Mouse (Mus musculus) ES-E14 (cell line): Measurements from ENCODE around the gene Sctr. TPM values are rescaled to one million over a fixed set of nuclear protein-coding genes. Genes with fewer than 3 reads are reported as not detected.

ENCODE experiments used
- DNase-seq: peaks from one replicate; pipeline ENCODE4 v3.0.0-alpha.2; 2013; ENCODE audit warnings: low read depth, low spot score
- H3K27ac ChIP-seq: 2 replicates; pipeline ENCODE4 v1.5.1; 2012; ENCODE audit warnings: low read depth, mild to moderate bottlenecking, low read length, moderate library complexity, mixed read lengths; ENCODE audit not compliant: poor library complexity, insufficient read depth, severe bottlenecking
- H3K36me3 ChIP-seq: 2 replicates; pipeline ENCODE4 v1.6.1; 2012; ENCODE audit warnings: mild to moderate bottlenecking, low read length, moderate library complexity, mixed read lengths; ENCODE audit not compliant: control insufficient read depth, poor library complexity, insufficient read depth, severe bottlenecking
- H3K4me1 ChIP-seq, 2 experiments: fragments of 150-350 bp in 1 of 2; sonication (generic) in 1 of 2; 2 replicates each; pipeline ENCODE4 v1.6.1; 2012; ENCODE audit warnings: low read length in 2 of 2, mild to moderate bottlenecking in 1 of 2, mixed read lengths in 1 of 2; ENCODE audit not compliant: control insufficient read depth in 2 of 2, insufficient read depth in 2 of 2, poor library complexity in 1 of 2
- H3K4me3 ChIP-seq, 2 experiments: fragments of 150-350 bp in 1 of 2; sonication (generic) in 1 of 2; 2 replicates each; pipeline ENCODE4 v1.5.1; 2012; ENCODE audit warnings: low read length in 2 of 2, low read depth in 1 of 2, mild to moderate bottlenecking in 1 of 2, mixed read lengths in 1 of 2; ENCODE audit not compliant: insufficient read depth in 1 of 2, poor library complexity in 1 of 2, severe bottlenecking in 1 of 2
- H3K9ac ChIP-seq: 2 replicates; pipeline ENCODE4 v1.6.1; 2012; ENCODE audit warnings: low read depth, mild to moderate bottlenecking, low read length, mixed read lengths; ENCODE audit not compliant: poor library complexity, insufficient read depth, severe bottlenecking
- H3K9me3 ChIP-seq: fragments of 150-350 bp; sonication (generic); 2 replicates; pipeline ENCODE4 v1.6.1; 2012; ENCODE audit warnings: low read depth, mild to moderate bottlenecking, low read length; ENCODE audit not compliant: control insufficient read depth, insufficient read depth
- CHD2 ChIP-seq: IDR thresholded peaks from 2 replicates; pipeline ENCODE4 v1.6.1; 2014; ENCODE audit warnings: mild to moderate bottlenecking, low read depth, low read length, inconsistent platforms
- HCFC1 ChIP-seq: IDR thresholded peaks from 2 replicates; pipeline ENCODE4 v1.6.1; 2012; ENCODE audit warnings: low read length, inconsistent platforms, borderline replicate concordance; ENCODE audit not compliant: insufficient read depth
- MAFK ChIP-seq: IDR thresholded peaks from 2 replicates; pipeline ENCODE4 v1.6.1; 2014; ENCODE audit warnings: mild to moderate bottlenecking, low read depth, low read length, inconsistent platforms; ENCODE audit not compliant: insufficient read depth
- ZC3H11A ChIP-seq: IDR thresholded peaks from 2 replicates; pipeline ENCODE4 v1.6.1; 2012; ENCODE audit warnings: low read depth, mild to moderate bottlenecking, inconsistent platforms, low read length, borderline replicate concordance
- ZNF384 ChIP-seq: IDR thresholded peaks from 2 replicates; pipeline ENCODE4 v1.6.1; 2012; ENCODE audit warnings: low read depth, low read length, inconsistent platforms
- in situ Hi-C, 2 experiments: fragments of 600-800 bp; cut with MboI; formaldehyde crosslinking; loops; one replicate each; pipeline ENCODE4 v1.15.1; 2025; ENCODE audit warnings: low sequenced_read_pairs in 2 of 2, inconsistent platforms in 1 of 2; ENCODE audit not compliant: unreplicated experiment in 2 of 2
- total RNA-seq: library from RNA; depleted of rRNA; stranded (reverse); fragments of 300-350 nt; gene quantifications from 2 replicates; pipeline ENCODE4 v1.2.3, GENCODE M21; 2012

Sctr gene
- total RNA-seq, 1 experiment, result 0.22 TPM

GRCm38 (mm10) chr1:120080632-120081031 is 73.9 kb downstream of the Sctr start:
- Histone ChIP-seq H3K36me3 (no peaks in the 10 kb centered on the region), H3K4me1 (peaks cover 17 to 39% of the 10 kb centered on the region in 2 experiments), H3K9ac (no peak overlapping the region), H3K27ac (no peak overlapping the region), H3K4me3 (no peak overlapping the region), H3K9me3 (no peaks in the 10 kb centered on the region)
- in situ Hi-C loops, result no loop called here
- no peak for TF ChIP-seq ZC3H11A
- TF ChIP-seq CHD2, result no peak
- TF ChIP-seq ZNF384, result no peak
- no peak for TF ChIP-seq MAFK
- no peak for TF ChIP-seq HCFC1
- DNase-seq, result no peak

DNA sequence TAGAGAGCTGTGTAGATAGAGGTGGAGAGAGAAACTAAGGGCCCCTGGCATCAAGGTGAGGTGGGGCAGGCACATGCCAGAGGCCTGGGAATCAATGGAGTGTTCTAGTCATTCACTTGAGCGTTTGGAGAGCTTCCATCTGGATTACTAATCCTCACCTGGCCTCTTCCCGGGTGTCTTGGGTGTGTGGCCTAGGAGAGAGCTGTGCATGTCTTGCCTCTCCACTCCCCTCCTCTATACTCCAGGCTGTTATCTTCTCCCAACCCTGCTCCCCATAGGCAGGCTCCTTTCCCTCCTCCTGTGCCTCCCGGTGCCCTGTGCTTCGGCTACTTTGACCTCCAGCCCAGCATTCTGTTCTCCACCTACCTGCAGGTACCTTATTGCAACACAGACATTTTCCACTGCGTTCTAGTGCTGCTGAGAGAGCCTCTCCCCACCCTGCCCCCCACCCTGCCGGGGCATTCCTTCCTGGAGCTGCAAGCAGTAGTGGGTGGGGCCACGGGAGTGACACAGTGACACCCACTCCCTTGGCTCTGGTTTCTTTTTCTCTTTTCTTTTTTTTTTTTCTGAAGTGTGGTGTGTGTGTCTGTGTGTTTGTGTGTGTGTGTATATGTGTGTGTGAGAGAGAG is 76.4 kb downstream of the Sctr start:
- peak overlapping the region; percentile 57; the same call in 1 of the 2 replicates for H3K27ac ChIP-seq
- H3K9ac ChIP-seq, result peak overlapping the region; percentile 62; the same call in 1 of the 2 replicates
- in situ Hi-C loops, result no loop called here
- DNase-seq, result peak; percentile 41
- no peaks in the 10 kb centered on the region for H3K36me3 ChIP-seq
- H3K4me3 ChIP-seq, result peak overlapping the region; percentile 8 to 46; a peak in 2 of 4 replicates
- TF ChIP-seq ZC3H11A (no peak), CHD2 (no peak), HCFC1 (no peak), MAFK (no peak), ZNF384 (0 out of 2 replicates have a peak, but pooled peaks have one; percentile 29)
- no peaks in the 10 kb centered on the region for H3K9me3 ChIP-seq
- H3K4me1 ChIP-seq, result peaks cover 16 to 38% of the 10 kb centered on the region in 2 experiments

- in situ Hi-C loops, result no loop called here
- Histone ChIP-seq H3K9me3 (no peaks in the 10 kb centered on the region), H3K9ac (no peak overlapping the region; the same call in 1 of the 2 replicates), H3K4me3 (no peak overlapping the region; a peak in 1 of 4 replicates), H3K36me3 (no peaks in the 10 kb centered on the region), H3K4me1 (peaks cover 14 to 40% of the 10 kb centered on the region in 2 experiments), H3K27ac (no peak overlapping the region; the same call in 1 of the 2 replicates)
- DNase-seq, result no peak
- TF ChIP-seq MAFK (no peak), CHD2 (no peak), ZC3H11A (no peak), ZNF384 (no peak), HCFC1 (no peak)
These were observed 77.3 kb downstream of the Sctr start for GRCm38 (mm10) chr1:120083921-120084517.

DNA sequence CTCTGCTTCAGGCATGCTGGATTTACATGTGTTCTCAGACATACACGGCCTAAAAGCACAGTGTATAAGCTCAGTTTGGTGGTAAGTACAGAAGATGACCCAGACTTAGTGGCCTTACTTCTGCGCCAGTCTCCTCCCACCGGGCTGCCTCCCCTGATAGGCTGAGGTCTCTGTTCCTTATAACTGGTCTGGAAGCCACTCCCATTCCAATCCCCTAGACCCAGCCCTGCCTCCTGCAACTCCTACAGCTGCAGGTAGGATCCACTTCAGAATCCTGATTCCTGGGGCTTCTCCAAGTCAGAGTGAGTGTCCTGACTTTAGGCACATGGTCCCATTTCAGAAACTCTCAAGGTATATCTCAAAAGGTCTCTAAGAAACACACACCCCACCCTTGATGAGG is 79.0 kb downstream of the Sctr start:
- peak; percentile 69 for DNase-seq
- no peak overlapping the region; the same call in 1 of the 2 replicates for H3K27ac ChIP-seq
- H3K9ac ChIP-seq, result peak overlapping the region; percentile 15; the same call in 1 of the 2 replicates
- H3K36me3 ChIP-seq, result no peaks in the 10 kb centered on the region
- H3K4me3 ChIP-seq, result peak overlapping the region; percentile 16 to 54; a peak in 2 of 4 replicates
- no peaks in the 10 kb centered on the region for H3K9me3 ChIP-seq
- H3K4me1 ChIP-seq, result peaks cover 15 to 41% of the 10 kb centered on the region in 2 experiments
- TF ChIP-seq ZNF384 (no peak), MAFK (no peak), CHD2 (no peak), HCFC1 (no peak), ZC3H11A (no peak)
- in situ Hi-C loops, result no loop called here
